Mouse (Mus musculus): ENCODE measurements around the gene Dock6. TPM values are rescaled to one million over a fixed set of nuclear protein-coding genes. Genes with fewer than 3 reads are reported as not detected.

Gene Dock6
- polyA plus RNA-seq, 1 experiment: 47.6 TPM

GRCm38 (mm10) chr9:21840115-21840787 lies 12.2 kb downstream of the Dock6 start:
- DNase-seq (ENCODE audit: low read depth in 1 of 2, low spot score in 2 of 2): peak in 1 of 2 experiments; percentile 12
- Histone ChIP-seq H3K4me3 (ENCODE audit: extremely low read depth, insufficient read depth, insufficient read length) (no peak overlapping the region), H3K27me3 (ENCODE audit: control insufficient read depth, insufficient read depth, low read length) (no peaks in the 10 kb centered on the region), H3K27ac (ENCODE audit: insufficient read depth, low read length) (no peak overlapping the region), H3K36me3 (ENCODE audit: control insufficient read depth, insufficient read depth, low read length) (no peaks in the 10 kb centered on the region), H3K4me1 (ENCODE audit: control insufficient read depth, insufficient read depth, insufficient read length) (no peaks in the 10 kb centered on the region)
- WGBS: 55% methylated on average over 8 of the region's 8 CpGs
- TF ChIP-seq POLR2A (IDR thresholded peaks at IDR 0.05; ENCODE audit: low read depth, low read length) (no peak), CTCF (IDR thresholded peaks at IDR 0.05; ENCODE audit: extremely low read depth, insufficient read depth, insufficient read length, insufficient replicate concordance) (peak; percentile 65; the same call in 1 of the 2 replicates)

- Histone ChIP-seq H3K27ac (ENCODE audit: insufficient read depth, low read length) (no peak overlapping the region), H3K4me1 (ENCODE audit: control insufficient read depth, insufficient read depth, insufficient read length) (no peaks in the 10 kb centered on the region), H3K27me3 (ENCODE audit: control insufficient read depth, insufficient read depth, low read length) (no peaks in the 10 kb centered on the region), H3K4me3 (ENCODE audit: extremely low read depth, insufficient read depth, insufficient read length) (no peak overlapping the region), H3K36me3 (ENCODE audit: control insufficient read depth, insufficient read depth, low read length) (no peaks in the 10 kb centered on the region)
- 87% methylated on average over 2 of the region's 2 CpGs for WGBS
- TF ChIP-seq CTCF (IDR thresholded peaks at IDR 0.05; ENCODE audit: extremely low read depth, insufficient read depth, insufficient read length, insufficient replicate concordance) (no peak), POLR2A (IDR thresholded peaks at IDR 0.05; ENCODE audit: low read depth, low read length) (no peak)
- no peak for DNase-seq (ENCODE audit: low read depth in 1 of 2, low spot score in 2 of 2)
Observed at GRCm38 (mm10) chr9:21837690-21838089, 14.7 kb downstream of the Dock6 start.

GRCm38 (mm10) chr9:21835258-21835912 lies 17.1 kb downstream of the Dock6 start, which contains the start of gene Angptl8:
Gene Angptl8, plus strand, starts transcription at chr9:21835510.
- TF ChIP-seq CTCF (IDR thresholded peaks at IDR 0.05; ENCODE audit: extremely low read depth, insufficient read depth, insufficient read length, insufficient replicate concordance) (no peak), POLR2A (IDR thresholded peaks at IDR 0.05; ENCODE audit: low read depth, low read length) (no peak)
- WGBS: 90% methylated on average over 15 of the region's 15 CpGs
- Histone ChIP-seq H3K36me3 (ENCODE audit: control insufficient read depth, insufficient read depth, low read length) (no peaks in the 10 kb centered on the region), H3K27me3 (ENCODE audit: control insufficient read depth, insufficient read depth, low read length) (no peaks in the 10 kb centered on the region), H3K4me3 (ENCODE audit: extremely low read depth, insufficient read depth, insufficient read length) (no peak within 1 kb of the TSS), H3K27ac (ENCODE audit: insufficient read depth, low read length) (no peak within 1 kb of the TSS), H3K4me1 (ENCODE audit: control insufficient read depth, insufficient read depth, insufficient read length) (no peaks in the 10 kb centered on the region)
- DNase-seq (ENCODE audit: low read depth in 1 of 2, low spot score in 2 of 2): no peak

- WGBS: 92% methylated on average over 20 of the region's 20 CpGs
Observed at GRCm38 (mm10) chr9:21831558-21832240, 20.7 kb downstream of the Dock6 start.

GRCm38 (mm10) chr9:21830936-21831335 lies 21.5 kb downstream of the Dock6 start:
- Histone ChIP-seq H3K27ac (ENCODE audit: insufficient read depth, low read length) (no peak overlapping the region), H3K4me1 (ENCODE audit: control insufficient read depth, insufficient read depth, insufficient read length) (no peaks in the 10 kb centered on the region)
- DNase-seq (ENCODE audit: low read depth in 1 of 2, low spot score in 2 of 2): no peak

More at GRCm38 (mm10) chr9:21831558-21832240, 20.7 kb downstream of the Dock6 start:
- TF ChIP-seq CTCF (IDR thresholded peaks at IDR 0.05; ENCODE audit: extremely low read depth, insufficient read depth, insufficient read length, insufficient replicate concordance) (no peak), POLR2A (IDR thresholded peaks at IDR 0.05; ENCODE audit: low read depth, low read length) (no peak)
- Histone ChIP-seq H3K4me3 (ENCODE audit: extremely low read depth, insufficient read depth, insufficient read length) (no peak overlapping the region), H3K4me1 (ENCODE audit: control insufficient read depth, insufficient read depth, insufficient read length) (no peaks in the 10 kb centered on the region), H3K27me3 (ENCODE audit: control insufficient read depth, insufficient read depth, low read length) (no peaks in the 10 kb centered on the region), H3K27ac (ENCODE audit: insufficient read depth, low read length) (no peak overlapping the region), H3K36me3 (ENCODE audit: control insufficient read depth, insufficient read depth, low read length) (no peaks in the 10 kb centered on the region)
- no peak for DNase-seq (ENCODE audit: low read depth in 1 of 2, low spot score in 2 of 2)

GRCm38 (mm10) chr9:21830461-21830850 lies 22.0 kb downstream of the Dock6 start:
- Histone ChIP-seq H3K27me3 (ENCODE audit: control insufficient read depth, insufficient read depth, low read length) (no peaks in the 10 kb centered on the region), H3K27ac (ENCODE audit: insufficient read depth, low read length) (no peak overlapping the region), H3K36me3 (ENCODE audit: control insufficient read depth, insufficient read depth, low read length) (no peaks in the 10 kb centered on the region), H3K4me1 (ENCODE audit: control insufficient read depth, insufficient read depth, insufficient read length) (no peaks in the 10 kb centered on the region), H3K4me3 (ENCODE audit: extremely low read depth, insufficient read depth, insufficient read length) (no peak overlapping the region)
- no peak for TF ChIP-seq POLR2A (IDR thresholded peaks at IDR 0.05; ENCODE audit: low read depth, low read length)
- no peak for TF ChIP-seq CTCF (IDR thresholded peaks at IDR 0.05; ENCODE audit: extremely low read depth, insufficient read depth, insufficient read length, insufficient replicate concordance)
- 90% methylated on average over 5 of the region's 5 CpGs for WGBS
- DNase-seq (ENCODE audit: low read depth in 1 of 2, low spot score in 2 of 2): no peak

More at GRCm38 (mm10) chr9:21830936-21831335, 21.5 kb downstream of the Dock6 start:
- H3K36me3 ChIP-seq (ENCODE audit: control insufficient read depth, insufficient read depth, low read length): no peaks in the 10 kb centered on the region
- H3K4me3 ChIP-seq (ENCODE audit: extremely low read depth, insufficient read depth, insufficient read length): no peak overlapping the region
- 91% methylated on average over 11 of the region's 11 CpGs for WGBS
- no peaks in the 10 kb centered on the region for H3K27me3 ChIP-seq (ENCODE audit: control insufficient read depth, insufficient read depth, low read length)
- TF ChIP-seq POLR2A (IDR thresholded peaks at IDR 0.05; ENCODE audit: low read depth, low read length) (no peak), CTCF (IDR thresholded peaks at IDR 0.05; ENCODE audit: extremely low read depth, insufficient read depth, insufficient read length, insufficient replicate concordance) (no peak)
